Mouse (Mus musculus) layer of hippocampus, postnatal 10 days (tissue): ENCODE data around the gene 1600014C10Rik. TPM values are rescaled to one million over a fixed set of nuclear protein-coding genes. Genes with fewer than 3 reads are reported as not detected.

Experiments
- total RNA-seq, 2 experiments: library from RNA; stranded (reverse); gene quantifications; 2 replicates each; pipeline ENCODE4 v1.2.3; 2021

Gene 1600014C10Rik
- total RNA-seq, 2 experiments from 2014 or later: 17.6 to 19.7 TPM

Other genes starting within 250 kb of the 1600014C10Rik start
- gene Uri1, start 159.7 kb upstream of the 1600014C10Rik start, total RNA-seq: 10 to 100 TPM; 33.5 to 42.2 TPM
- 10 to 100 TPM in 1 of 2 experiments, 1 to 10 TPM in 1; 9.4 to 11.4 TPM for gene Ccne1, start 75.7 kb upstream of the 1600014C10Rik start, total RNA-seq
- 1 to 10 TPM; 1.3 to 1.8 TPM for gene Plekhf1, start 44.8 kb downstream of the 1600014C10Rik start, total RNA-seq
- 10 to 100 TPM; 33.6 to 36.5 TPM for gene Pop4, start 88.2 kb downstream of the 1600014C10Rik start, total RNA-seq